Mouse (Mus musculus) hindbrain, embryonic 10.5 days (tissue): ENCODE measurements at regions not wholly inside any gene's neighbourhood (a gene's known extent, or its start where the extent isn't known, plus 50 kb on each side); places are given as distances from the start of the nearest gene placed in this dataset.
A peak's percentile ranks its signal among the peaks of the same experiment; 100 is the strongest.

Source experiments
- DNase-seq: peaks from one replicate; pipeline ENCODE4 v3.0.0-alpha.2; 2017; ENCODE audit warnings: low spot score
- H3K27ac ChIP-seq: fragments of 300-500 bp; sonication (generic); 2 replicates; pipeline ENCODE4 v1.5.1; 2016; ENCODE audit warnings: mild to moderate bottlenecking, moderate library complexity
- H3K27me3 ChIP-seq: fragments of 300-500 bp; sonication (generic); 2 replicates; pipeline ENCODE4 v1.6.1; 2016; ENCODE audit warnings: mild to moderate bottlenecking; ENCODE audit not compliant: poor library complexity, insufficient read depth, severe bottlenecking
- H3K36me3 ChIP-seq: fragments of 300-500 bp; sonication (generic); 2 replicates; pipeline ENCODE4 v1.6.1; 2016; ENCODE audit warnings: mild to moderate bottlenecking, moderate library complexity
- H3K4me1 ChIP-seq: fragments of 300-500 bp; sonication (generic); replicated peaks from 2 replicates; pipeline ENCODE4 v1.6.1; 2016; ENCODE audit warnings: mild to moderate bottlenecking
- H3K4me3 ChIP-seq: fragments of 300-500 bp; sonication (generic); 2 replicates; pipeline ENCODE4 v1.5.1; 2016; ENCODE audit warnings: mild to moderate bottlenecking, moderate library complexity
- H3K9me3 ChIP-seq: fragments of 300-500 bp; sonication (generic); 2 replicates; pipeline ENCODE4 v1.6.1; 2016; ENCODE audit warnings: mild to moderate bottlenecking, moderate library complexity
- WGBS: fragments of 180-500 bp; shearing (Covaris S2); methylation state at CpG from one replicate; pipeline ENCODE4 v1.1.7; 2016; 5-methylcytosine and 5-hydroxymethylcytosine counted together

DNA sequence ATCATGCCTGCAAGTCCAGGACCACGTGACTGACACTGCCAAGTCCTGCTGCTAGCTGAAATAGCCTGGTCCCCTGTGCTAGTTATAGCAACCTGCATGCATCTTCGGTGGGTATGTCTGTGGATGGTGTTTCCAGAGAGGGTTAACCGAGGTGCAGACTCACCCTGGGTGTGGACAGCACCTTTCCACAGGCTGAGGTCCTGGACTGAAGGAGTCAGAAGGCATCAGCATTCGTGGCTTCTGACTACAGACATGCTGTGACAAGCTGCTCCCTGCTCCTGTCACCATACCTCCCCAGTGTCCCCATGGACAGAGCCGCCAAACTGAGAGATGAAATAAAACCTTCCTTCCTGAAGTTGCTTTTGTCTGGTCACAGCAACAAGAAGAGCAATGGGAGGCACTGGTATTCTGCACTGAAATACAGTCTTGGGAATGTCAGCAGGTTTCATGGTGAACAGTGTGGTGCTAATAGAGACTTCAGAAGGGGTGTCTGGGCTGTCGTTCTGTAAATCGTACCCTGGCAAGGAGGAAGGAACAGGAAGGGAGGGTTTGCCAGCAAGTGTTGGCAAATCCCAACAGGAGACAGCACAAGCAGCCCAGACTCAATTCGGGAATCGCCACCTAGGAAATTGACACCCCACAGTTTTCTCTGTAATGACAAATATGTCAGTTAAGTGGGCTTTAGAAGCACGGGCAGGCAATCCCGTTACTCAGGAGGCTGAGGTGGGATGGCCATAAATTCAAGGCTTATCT lies 237.7 kb downstream of the Hs3st3b1 start:
- Histone ChIP-seq H3K4me1 (peaks cover 7% of the 10 kb centered on the region; the same call in 1 of the 2 replicates), H3K27me3 (0 out of 2 replicates have a peak, but pooled peaks cover 6% of the 10 kb centered on the region), H3K9me3 (no peaks in the 10 kb centered on the region), H3K4me3 (no peak overlapping the region), H3K36me3 (no peaks in the 10 kb centered on the region), H3K27ac (no peak overlapping the region)
- no peak for DNase-seq
- WGBS = 72% methylated on average over 11 of the region's 11 CpGs

DNA sequence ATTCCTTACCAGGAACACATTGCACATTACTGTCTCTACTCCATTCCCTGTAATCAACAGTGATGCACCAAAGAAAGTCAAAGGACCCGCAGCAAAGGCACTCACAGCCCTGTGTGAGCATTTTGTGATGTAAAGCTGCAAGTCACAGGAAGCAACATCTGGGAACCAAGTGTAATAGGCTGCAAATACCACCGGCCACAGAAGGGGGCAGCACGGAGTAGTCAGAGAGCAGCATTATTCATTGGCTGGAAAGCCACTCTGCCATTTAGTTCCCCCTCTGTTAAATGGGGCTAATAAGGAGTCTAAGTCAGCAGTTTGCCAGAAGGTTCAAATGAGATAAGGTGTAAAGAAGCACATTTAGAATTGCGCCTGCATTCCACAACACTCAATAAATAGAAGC lies 231.0 kb downstream of the Hs3st3b1 start:
- no peak overlapping the region for H3K27ac ChIP-seq
- H3K4me3 ChIP-seq = no peak overlapping the region
- no peaks in the 10 kb centered on the region for H3K9me3 ChIP-seq
- H3K36me3 ChIP-seq = no peaks in the 10 kb centered on the region
- 47% methylated on average over 4 of the region's 4 CpGs for WGBS
- no peaks in the 10 kb centered on the region; the same call in 1 of the 2 replicates for H3K4me1 ChIP-seq
- H3K27me3 ChIP-seq = no peaks in the 10 kb centered on the region
- peak; percentile 57 for DNase-seq

DNA sequence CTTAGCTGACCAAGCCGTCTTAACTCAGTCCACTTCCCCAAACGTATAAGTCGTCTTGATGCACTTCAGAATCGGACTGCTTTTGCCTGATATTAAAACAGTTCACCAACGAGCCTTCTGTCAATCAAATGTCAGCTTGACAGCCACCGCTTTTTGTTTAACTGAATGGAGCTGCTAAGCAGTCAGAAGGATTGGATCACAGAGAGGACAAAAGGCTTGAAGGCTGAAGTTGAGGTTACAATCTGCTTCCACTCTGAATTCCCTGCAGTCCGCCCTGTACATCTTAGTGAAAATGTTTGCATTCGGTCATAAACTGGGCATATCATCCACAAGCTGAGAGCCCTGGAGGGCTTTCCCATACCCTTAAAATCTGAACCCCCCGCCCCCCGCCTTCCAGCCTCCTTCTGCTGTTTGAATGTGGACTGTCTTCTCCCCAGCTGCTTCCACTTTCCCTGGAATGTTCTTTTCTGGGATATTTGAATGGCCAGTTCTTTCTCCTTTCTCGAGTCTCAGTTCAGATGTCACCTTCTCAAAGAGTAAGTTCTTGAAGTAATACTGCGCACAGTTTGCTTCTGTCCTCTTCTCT lies 217.0 kb downstream of the Hs3st3b1 start:
- Histone ChIP-seq H3K4me1 (peaks cover 35% of the 10 kb centered on the region), H3K9me3 (no peaks in the 10 kb centered on the region), H3K36me3 (no peaks in the 10 kb centered on the region), H3K4me3 (no peak overlapping the region), H3K27ac (peak overlapping the region; percentile 46; the same call in 1 of the 2 replicates), H3K27me3 (peaks cover 10% of the 10 kb centered on the region; the same call in 1 of the 2 replicates)
- DNase-seq = peak; percentile 35
- 45% methylated on average over 12 of the region's 12 CpGs for WGBS

DNA sequence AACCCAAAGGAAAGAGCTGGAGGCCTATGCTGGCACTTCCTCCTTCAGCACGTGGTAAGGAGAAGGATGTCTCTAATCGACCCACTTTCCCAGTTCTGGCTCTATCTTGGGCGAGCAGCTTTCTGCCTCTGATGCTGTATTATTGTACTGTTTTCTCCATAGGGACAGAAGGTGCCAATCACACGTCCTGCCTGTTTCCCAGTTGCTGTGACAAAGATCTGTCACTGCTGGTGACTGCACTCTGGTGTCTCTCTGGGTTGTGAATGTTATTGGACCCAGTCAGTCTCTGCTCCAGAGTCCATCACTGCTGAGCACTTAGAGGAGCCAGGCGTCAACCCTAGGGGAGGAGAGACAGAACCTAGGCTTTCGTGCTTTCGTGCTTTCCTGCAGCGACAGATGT lies 216.0 kb downstream of the Hs3st3b1 start:
- Histone ChIP-seq H3K4me3 (no peak overlapping the region), H3K36me3 (no peaks in the 10 kb centered on the region), H3K27ac (peak overlapping the region; percentile 46), H3K9me3 (no peaks in the 10 kb centered on the region), H3K4me1 (peaks cover 35% of the 10 kb centered on the region), H3K27me3 (peaks cover 10% of the 10 kb centered on the region; the same call in 1 of the 2 replicates)
- WGBS = 56% methylated on average over 8 of the region's 8 CpGs
- DNase-seq = no peak

DNA sequence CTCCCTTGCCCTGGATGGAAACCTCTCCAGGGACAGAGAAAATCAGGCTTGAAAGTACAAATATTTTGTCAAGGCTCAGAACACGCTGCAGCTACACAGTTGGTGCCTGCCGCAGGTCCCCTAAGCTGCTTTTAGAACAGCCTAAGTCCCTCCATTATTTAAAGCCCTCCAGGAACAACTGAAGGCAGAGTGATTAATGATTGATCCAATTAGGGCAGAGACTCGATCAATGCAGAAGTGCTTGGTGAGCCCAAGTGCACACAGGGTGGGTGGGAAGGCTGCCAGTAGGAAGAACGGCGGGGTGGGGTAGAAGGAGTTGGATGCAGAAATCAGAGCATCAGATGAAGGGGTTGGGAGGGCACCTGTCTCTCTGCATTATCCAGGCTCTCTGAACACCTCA lies 215.0 kb downstream of the Hs3st3b1 start:
- 40% methylated on average over 5 of the region's 5 CpGs for WGBS
- H3K9me3 ChIP-seq = no peaks in the 10 kb centered on the region
- peaks cover 40% of the 10 kb centered on the region for H3K4me1 ChIP-seq
- no peak for DNase-seq
- no peak overlapping the region for H3K4me3 ChIP-seq
- peaks cover 10% of the 10 kb centered on the region; the same call in 1 of the 2 replicates for H3K27me3 ChIP-seq
- no peaks in the 10 kb centered on the region for H3K36me3 ChIP-seq
- 0 out of 2 replicates have a peak overlapping the region, but pooled peaks have one; percentile 3 for H3K27ac ChIP-seq

DNA sequence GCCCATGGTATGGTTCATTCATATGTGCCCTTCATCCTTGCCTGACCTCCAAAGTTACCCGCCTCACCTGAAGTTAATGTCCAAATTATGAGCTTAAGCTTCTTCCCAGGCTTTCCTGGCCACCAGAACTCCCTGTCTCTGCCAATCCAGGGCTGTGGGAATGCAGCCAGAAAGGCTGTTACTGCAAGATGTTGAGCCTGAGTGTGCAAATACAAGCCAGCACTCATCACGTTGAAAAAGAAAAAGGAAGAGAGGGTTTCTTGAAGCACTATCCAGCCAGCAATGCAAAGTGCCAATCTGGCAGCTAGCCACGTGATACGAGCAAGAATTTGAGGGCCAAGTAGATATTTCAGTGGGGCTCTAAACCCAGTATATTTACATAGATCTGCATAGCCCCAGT lies 213.7 kb downstream of the Hs3st3b1 start:
- Histone ChIP-seq H3K27me3 (peaks cover 10% of the 10 kb centered on the region; the same call in 1 of the 2 replicates), H3K9me3 (no peaks in the 10 kb centered on the region), H3K4me1 (peaks cover 42% of the 10 kb centered on the region), H3K36me3 (no peaks in the 10 kb centered on the region), H3K27ac (no peak overlapping the region), H3K4me3 (no peak overlapping the region)
- 81% methylated on average over 4 of the region's 4 CpGs for WGBS
- DNase-seq = no peak

DNA sequence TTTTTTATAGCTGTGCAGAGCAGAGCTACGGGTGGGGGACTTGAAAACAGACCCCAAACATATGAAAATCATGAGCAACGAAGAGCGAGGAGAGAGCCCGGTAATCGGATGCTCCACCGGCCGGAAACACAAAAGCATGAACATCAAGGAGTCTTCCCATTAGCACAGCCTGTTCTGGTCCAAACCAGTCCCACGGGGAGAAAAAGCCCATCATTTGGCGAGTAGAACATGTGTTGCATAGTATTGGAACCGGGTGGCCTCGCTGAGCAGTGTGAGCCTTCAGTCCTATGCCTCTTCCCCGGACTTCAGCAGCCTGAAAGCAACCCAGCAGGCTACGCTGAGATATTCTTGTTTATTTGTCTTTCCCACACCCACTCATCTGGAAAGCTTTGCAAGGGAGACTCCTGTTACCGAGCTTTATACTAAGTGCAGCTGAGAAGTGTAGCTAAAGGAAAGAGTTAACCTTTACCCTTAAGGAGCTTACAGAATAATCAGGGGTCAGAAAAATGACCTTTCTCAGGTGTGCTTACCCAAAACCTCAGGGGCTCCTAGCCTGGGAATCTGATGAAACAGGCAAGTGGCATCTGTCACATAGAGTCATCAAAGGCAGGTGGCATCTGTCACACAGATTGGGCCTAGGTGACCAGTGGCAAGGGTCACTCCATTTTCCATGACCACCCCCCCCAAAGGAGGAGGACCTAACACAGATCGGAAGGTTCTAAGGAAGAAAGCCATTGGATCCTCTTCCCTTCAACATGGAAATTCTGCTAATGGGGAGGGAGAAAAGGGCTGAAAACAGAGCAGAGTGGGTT lies 209.8 kb downstream of the Hs3st3b1 start:
- no peak overlapping the region for H3K27ac ChIP-seq
- DNase-seq = no peak
- 59% methylated on average over 15 of the region's 15 CpGs for WGBS
- peaks cover 7% of the 10 kb centered on the region; the same call in 1 of the 2 replicates for H3K27me3 ChIP-seq
- H3K36me3 ChIP-seq = no peaks in the 10 kb centered on the region
- H3K4me3 ChIP-seq = no peak overlapping the region
- H3K4me1 ChIP-seq = peaks cover 9% of the 10 kb centered on the region; the same call in 1 of the 2 replicates
- H3K9me3 ChIP-seq = no peaks in the 10 kb centered on the region

DNA sequence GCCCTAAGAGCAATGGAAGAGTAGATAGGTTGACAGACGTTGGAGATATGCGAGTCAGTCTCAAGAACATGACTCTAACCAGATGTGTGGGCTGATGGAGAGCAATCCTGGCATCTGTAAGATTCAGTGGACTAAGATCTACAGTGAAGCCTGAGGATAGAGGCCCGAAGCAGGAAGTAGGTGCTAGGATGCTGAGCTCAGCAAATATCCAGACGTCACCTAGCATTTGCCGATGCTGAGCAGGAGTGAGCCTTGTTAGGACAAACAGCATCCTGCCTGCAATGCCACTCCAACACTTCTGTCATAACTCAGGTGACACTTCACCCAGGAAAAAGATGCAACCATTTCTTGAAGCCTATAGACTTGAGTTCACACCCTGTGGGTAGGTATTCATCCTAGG lies 199.8 kb downstream of the Hs3st3b1 start:
- WGBS = 95% methylated on average over 5 of the region's 5 CpGs
- 0 out of 2 replicates have a peak, but pooled peaks cover 3% of the 10 kb centered on the region for H3K4me1 ChIP-seq
- H3K27me3 ChIP-seq = no peaks in the 10 kb centered on the region
- no peaks in the 10 kb centered on the region for H3K9me3 ChIP-seq
- no peak overlapping the region for H3K4me3 ChIP-seq
- no peaks in the 10 kb centered on the region for H3K36me3 ChIP-seq
- DNase-seq = no peak
- H3K27ac ChIP-seq = no peak overlapping the region

DNA sequence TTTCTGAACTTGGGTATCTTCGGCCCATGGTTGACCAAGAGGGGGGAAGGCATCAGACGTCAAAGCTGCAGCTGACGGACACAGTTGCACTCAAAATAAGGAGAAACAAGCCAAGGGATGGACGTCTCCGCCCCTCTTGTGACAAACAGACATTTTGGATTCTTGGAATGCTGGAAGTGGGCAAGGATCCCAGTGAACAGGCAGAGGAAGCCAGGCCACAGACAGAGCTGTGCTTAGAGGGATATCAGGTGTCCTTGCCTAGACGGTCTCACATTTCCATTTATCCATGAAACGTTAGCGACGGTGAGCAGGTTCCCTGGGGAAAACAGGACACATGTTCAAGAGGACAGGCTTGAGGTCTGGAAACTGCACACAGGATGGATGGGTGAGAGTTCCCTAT lies 191.2 kb downstream of the Hs3st3b1 start:
- no peaks in the 10 kb centered on the region for H3K9me3 ChIP-seq
- WGBS = 65% methylated on average over 9 of the region's 9 CpGs
- no peak overlapping the region for H3K4me3 ChIP-seq
- no peaks in the 10 kb centered on the region for H3K36me3 ChIP-seq
- no peaks in the 10 kb centered on the region for H3K27me3 ChIP-seq
- no peak for DNase-seq
- H3K27ac ChIP-seq = no peak overlapping the region
- H3K4me1 ChIP-seq = peaks cover 16% of the 10 kb centered on the region

DNA sequence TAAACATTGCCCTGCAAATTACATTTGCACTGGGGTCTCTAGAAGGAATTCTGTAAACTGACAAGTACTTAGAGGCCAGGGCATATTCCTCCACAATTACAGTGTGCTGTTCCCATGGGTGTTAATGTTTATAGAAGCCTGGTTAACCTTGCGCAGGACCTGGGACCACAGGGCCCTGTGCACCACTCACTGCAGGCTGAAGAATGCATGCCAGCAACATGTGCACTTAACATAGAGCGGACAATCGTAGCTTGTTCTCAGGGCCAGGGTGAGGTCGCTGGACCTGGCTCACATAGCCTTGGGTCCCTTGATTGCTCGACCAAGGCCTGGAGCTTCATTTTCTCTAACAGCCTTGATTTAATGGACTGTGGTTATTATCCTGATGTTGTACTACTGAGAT lies 168.8 kb downstream of the Hs3st3b1 start:
- Histone ChIP-seq H3K27me3 (no peaks in the 10 kb centered on the region), H3K27ac (no peak overlapping the region), H3K9me3 (no peaks in the 10 kb centered on the region), H3K4me1 (peaks cover 11% of the 10 kb centered on the region), H3K36me3 (no peaks in the 10 kb centered on the region), H3K4me3 (no peak overlapping the region)
- 57% methylated on average over 5 of the region's 5 CpGs for WGBS
- no peak for DNase-seq

DNA sequence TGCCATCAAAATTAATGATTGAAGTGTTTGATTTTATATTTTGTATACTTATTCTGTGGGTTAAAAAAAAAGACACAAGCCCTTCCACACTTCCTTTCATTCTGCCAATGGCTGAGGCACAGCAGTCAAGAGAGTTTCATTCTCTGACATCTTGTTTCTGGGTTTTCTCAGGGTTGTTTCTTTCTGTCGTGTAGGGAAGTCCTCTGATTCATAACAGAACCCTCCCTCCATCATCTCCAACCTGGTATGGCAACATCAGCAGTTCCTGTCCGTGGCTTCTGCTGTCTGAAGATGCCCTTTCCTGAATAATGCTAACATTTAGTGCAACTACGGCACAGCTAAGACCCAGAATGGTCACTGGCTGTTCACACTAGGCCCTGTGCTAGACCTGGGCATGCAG lies 167.3 kb downstream of the Hs3st3b1 start:
- no peak for DNase-seq
- 83% methylated on average over 3 of the region's 3 CpGs for WGBS
- Histone ChIP-seq H3K27ac (no peak overlapping the region), H3K4me1 (peaks cover 11% of the 10 kb centered on the region), H3K9me3 (no peaks in the 10 kb centered on the region), H3K4me3 (no peak overlapping the region), H3K27me3 (no peaks in the 10 kb centered on the region), H3K36me3 (no peaks in the 10 kb centered on the region)

DNA sequence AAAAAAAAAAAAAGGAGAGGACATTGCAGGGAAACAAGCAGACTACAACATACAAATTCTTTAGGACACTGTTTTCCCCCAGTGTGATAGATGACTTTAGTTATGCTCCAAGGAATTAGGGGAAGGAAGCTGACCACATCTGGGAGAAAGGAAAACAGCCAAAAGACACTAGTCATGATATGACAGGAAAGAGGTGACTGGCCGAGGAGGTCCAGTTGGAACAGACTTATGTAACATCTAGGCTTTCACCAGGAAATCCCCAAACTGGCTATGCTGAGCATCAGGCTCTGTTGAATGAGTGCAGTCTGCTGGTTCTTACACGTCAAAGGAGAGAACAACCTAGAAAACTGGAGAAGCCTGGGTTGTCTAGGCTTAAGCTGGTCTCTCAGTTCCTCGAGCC lies 163.8 kb downstream of the Hs3st3b1 start:
- Histone ChIP-seq H3K36me3 (no peaks in the 10 kb centered on the region), H3K4me1 (peaks cover 8% of the 10 kb centered on the region), H3K4me3 (no peak overlapping the region), H3K27ac (no peak overlapping the region), H3K27me3 (no peaks in the 10 kb centered on the region), H3K9me3 (no peaks in the 10 kb centered on the region)
- DNase-seq = no peak
- 86% methylated on average over 3 of the region's 3 CpGs for WGBS

DNA sequence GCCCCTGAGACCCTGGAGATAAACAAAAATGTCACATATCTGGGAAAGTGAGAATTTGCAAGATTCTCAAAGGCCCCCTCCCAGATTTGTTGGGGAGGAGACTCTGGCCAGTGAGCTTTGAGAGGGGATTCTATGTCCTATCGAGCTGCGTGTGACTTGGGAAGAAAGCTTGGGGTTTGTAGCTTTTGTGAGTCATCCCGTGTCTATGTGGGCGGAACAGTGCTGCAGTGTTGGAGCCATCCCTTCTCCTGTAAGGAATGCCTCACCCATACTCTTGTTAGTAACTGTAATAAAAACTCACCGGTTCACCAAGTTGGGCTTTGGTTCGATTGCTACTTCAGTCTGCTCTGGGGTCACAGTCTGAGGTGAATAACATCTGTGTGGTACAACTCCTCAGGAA lies 160.5 kb downstream of the Hs3st3b1 start:
- Histone ChIP-seq H3K4me3 (no peak overlapping the region), H3K27me3 (no peaks in the 10 kb centered on the region), H3K9me3 (no peaks in the 10 kb centered on the region), H3K4me1 (no peaks in the 10 kb centered on the region), H3K36me3 (no peaks in the 10 kb centered on the region), H3K27ac (no peak overlapping the region)
- WGBS = 82% methylated on average over 6 of the region's 6 CpGs
- DNase-seq = no peak
